Mouse (Mus musculus) MN1 (cell line): ENCODE data around the gene Ctnnd2.

Experiments
- DNase-seq: peaks from one replicate; pipeline ENCODE4 v3.0.0-alpha.2; 2016; ENCODE audit warnings: low spot score

Gene Ctnnd2

DNA sequence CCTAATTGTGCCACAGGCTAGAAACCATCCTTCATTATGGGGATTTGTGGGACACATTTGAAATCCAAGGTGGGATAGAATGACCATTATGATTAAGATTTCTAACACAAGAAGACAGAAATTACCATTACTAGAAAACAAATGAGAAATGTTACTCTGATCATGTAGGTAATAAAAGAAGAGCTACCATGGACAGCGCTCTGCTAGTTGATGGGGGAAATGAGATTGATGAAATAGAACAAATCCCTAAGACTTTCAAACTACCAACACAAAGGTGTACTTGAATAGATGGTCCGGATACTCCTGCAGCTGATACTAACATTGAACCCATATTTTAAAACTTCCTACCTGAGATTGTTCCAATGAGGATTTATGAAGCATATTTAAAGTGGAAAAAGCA, 68.5 kb downstream of the Ctnnd2 start:
- DNase-seq: no peak

DNA sequence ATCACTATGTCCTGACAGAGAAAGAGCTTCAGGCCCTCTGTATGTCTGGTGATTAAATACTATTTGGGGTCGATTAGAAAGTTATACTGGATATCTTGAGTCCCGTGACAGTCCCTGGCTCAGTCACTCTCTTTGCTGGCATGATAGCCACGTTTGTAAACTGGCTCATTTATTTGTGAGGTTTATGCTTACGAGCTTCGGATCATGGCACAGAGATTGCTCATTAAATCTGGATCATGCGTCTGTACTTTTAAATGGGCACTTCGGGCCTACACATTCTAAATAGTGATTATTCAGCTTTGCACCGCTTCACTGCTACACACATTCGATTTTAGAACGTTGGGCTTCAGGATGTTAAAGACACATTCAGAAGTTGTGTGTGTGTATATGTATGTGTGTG, 96.4 kb downstream of the Ctnnd2 start:
- DNase-seq: no peak

DNA sequence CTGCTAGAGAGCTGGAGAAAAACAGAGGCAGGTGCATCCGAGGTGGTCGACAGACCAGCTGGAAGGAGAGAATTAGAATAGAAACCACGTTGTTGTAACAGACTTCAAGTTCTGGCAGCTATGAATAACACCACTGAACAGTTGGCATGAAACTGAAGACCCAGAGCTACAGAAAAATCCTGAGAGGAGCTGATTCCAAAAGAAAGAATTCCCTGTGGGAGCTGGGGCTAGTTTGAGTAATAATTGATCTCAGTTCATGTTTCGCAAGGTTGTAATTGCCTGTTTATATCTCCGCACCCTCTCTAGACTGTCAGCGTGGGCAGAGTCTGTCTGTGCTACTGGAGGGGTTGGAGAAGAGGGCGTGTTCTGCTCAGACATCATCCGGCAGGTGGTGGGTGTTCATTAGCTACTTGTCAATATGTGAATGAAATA, 98.8 kb downstream of the Ctnnd2 start:
- no peak for DNase-seq

DNA sequence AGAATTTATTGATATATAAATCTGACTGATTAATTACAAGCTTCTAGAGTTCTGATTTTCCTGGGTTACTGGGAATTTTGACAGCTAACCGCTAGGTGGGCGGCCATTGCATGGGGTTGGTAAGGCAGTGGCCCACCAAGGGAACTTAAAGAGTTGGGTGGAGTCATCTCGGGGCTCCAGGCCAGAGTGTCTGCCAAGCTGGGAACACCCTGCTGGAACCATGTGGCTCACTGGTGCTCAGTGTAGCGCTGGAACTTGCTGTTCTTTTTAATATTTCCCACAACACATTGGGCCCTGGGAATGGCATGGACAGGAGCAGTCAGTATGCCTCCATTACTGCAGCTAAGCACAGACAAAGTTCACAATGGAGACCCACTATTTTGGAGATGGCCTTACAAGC, 99.9 kb downstream of the Ctnnd2 start:
- DNase-seq: no peak

DNA sequence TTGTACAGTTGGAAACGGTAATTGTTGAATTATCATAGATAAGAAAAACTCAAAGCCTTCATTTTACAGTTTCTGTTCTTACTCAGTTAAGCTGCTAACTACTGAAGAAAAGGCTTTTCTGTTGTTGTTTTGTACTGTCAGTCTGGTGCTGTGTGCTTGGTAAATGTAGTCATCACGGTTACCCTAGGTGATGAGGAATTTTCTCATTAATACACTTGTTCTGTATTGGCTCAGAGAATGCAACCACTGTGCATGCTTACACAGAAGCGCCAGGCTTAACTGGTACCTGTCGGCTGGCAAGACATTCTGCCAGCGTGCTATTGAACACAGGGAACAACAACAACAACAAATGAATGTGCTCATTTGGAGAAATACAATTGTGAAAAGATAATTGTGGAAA, 103.3 kb downstream of the Ctnnd2 start:
- DNase-seq: no peak

DNA sequence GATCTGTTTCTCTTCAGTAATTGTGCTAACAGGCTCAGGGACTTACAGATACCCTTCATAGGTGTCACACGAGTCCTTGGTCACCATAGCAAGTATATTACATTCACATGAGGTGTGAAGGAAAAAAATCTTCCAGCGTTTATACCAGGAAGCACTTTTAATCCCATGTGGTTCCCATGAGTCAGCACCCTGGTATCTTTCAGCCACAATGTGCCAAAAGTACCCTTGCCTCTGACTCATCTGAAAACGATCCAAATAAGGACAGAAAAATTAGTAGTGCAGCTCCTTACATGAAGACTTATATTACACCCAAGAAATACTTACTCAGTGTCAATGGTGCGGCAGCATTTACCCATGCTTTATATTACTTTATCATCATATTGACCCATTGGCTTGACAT, 104.3 kb downstream of the Ctnnd2 start:
- DNase-seq: no peak

DNA sequence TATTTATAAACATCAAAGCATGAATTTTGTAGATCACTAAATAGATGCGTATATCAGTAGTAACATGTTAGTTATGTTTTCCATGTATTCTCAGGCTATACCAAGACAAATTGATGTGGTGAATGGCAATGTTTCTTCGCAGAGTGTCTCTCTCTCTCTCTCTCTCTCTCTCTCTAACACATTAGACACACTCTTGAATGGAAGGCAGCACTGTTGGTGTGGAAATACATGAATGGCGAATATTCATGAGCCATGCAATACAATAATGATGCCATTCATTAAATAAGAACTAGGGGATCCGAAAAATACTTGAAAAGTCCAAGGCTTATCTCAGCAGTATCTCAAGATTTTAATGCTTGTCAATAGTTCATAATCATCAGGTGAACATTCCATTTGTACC, 106.2 kb downstream of the Ctnnd2 start:
- no peak for DNase-seq

DNA sequence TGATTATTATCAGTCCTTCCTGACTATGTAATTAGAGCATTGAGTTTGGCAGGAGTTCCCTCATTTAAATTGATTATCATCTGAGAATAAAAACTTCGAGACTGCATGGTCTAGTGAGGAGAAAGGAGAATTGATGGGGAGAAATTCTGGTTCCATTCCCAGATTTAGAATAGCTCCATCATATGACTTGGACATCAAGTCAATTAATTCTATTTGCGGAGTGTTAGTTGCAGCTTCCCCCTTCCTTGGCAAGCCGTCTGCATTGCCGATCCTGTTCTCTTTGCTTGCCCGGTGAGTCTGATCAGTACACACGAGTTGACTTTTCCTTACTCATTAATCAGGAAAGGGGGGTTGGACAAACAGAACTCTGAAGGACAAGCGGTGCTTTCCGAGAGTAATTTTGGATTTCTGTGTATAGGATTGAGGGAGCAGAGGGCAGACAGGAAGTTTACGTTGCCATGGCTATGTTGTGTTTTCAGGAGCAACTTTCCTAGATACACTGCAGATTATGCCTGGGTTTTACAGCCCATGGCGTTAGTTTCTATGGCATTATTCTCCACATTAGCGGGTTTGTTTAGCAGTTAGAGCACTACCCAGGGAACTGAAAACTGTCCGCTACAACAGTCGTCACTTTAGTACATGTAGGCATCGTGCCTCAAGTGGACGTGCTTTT, 113.3 kb downstream of the Ctnnd2 start:
- no peak for DNase-seq

DNA sequence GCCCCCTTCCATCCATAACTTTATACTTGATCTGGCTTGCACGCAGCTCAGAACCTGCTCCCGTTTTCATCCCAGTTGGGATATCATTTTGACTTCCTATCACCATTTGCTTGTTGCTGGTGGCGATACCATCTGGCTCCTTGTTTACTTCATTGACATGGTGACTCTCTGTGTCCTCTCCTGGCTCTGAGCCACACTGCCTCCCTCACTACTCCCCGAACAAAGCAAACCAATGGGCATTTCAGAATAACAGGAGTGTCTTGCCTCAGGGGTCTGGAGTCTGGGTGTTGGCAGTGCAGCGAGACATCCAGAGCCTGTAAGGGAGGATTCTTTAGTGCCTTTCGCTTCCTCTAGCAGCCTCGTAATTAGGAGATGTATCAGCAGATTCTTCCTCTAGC, 113.9 kb downstream of the Ctnnd2 start:
- no peak for DNase-seq

DNA sequence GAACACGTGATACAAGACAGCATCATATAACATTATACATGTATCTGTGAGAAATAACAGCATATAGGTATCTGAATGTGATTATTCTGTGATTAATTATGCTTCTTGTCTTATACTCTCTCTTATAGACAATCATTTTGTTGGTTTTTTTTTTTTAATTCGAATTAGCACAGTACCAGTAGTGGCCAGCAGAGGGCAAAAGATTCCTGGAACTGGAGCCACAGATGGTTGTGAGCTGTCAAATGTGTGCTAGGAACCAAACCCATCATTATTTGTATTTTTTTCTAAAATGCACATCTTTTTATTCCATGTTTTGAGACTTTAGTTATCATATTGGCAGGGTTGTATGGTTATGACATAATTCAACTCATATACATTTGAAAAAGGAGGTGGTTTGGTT, 130.4 kb downstream of the Ctnnd2 start:
- no peak for DNase-seq

DNA sequence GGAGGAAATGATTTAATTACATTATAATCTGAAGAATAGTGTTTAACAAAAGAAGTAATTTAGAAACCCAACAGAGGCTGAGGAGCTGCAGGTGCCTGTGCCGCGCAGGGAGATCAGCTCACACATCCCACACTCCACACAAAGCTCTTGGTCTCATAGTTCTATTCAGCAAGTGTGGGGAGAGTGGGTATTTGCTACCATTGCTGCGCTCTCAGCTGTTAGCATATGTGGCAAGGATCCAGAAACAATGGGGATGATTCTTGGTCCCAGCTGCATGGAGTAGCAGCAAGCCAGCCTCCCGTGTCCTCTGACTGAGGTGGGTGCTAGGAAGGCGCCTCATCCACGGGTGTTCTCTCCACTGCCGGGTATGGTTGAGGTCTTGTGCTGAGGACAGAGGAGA, 134.0 kb downstream of the Ctnnd2 start:
- DNase-seq: no peak

DNA sequence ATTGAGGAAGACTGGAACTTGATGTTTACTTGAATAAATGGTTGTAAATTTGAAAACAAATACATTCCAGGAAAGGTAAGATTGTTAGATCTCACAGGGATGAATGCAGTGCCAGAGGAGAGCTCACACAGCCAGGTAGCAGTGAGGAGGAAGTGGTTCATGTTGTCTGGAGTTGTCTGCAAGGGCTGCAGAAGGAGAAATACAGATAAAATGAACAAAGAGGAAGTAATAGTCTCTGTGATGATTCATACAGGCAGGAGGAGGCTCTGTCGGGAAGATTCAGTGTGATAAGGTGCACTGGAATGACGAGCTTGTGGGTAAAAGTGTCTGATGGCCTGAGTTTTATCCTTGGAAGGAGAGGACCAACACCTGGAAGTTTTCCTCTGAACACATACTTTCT, 150.2 kb downstream of the Ctnnd2 start:
- no peak for DNase-seq

DNA sequence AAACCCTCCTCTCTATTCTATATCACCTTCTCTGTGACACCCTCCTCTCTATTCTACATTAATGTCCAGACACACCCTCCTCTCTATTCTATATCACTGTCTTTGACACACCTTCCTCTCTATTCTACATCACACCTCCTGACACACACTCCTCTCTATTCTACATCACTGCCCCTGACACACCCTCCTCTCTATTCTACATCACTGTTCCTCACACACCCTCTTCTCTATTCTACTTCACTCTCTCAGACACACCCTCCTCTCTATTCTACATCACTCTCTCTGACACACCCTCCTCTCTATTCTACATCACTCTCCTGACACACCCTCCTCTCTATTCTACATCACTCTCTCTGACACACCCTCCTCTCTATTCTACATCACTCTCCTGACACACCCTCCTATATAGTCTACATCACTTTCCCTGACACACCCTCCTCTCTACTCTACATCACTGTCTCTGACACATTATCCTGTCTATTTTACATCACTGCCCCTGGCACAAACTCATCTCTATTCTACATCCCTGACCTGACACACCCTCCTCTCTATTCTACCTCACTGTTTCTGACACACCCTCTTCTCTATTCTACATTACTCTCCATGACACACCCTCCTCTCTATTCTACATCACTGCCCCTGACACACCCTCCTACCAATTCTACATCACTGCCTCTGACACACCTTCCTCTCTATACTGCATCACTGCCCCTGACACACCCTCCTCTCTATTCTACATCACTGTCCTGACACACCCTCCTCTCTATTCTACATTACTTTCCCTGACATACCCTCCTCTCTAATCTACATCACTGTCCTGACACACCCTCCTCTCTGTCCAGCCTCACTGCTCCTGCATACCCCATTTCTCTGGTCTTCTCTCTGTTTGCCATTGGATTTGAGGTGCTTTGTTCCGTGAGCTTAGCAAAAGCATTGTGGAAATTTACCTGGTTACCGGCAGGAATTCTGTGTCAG, 161.2 kb downstream of the Ctnnd2 start:
- no peak for DNase-seq

DNA sequence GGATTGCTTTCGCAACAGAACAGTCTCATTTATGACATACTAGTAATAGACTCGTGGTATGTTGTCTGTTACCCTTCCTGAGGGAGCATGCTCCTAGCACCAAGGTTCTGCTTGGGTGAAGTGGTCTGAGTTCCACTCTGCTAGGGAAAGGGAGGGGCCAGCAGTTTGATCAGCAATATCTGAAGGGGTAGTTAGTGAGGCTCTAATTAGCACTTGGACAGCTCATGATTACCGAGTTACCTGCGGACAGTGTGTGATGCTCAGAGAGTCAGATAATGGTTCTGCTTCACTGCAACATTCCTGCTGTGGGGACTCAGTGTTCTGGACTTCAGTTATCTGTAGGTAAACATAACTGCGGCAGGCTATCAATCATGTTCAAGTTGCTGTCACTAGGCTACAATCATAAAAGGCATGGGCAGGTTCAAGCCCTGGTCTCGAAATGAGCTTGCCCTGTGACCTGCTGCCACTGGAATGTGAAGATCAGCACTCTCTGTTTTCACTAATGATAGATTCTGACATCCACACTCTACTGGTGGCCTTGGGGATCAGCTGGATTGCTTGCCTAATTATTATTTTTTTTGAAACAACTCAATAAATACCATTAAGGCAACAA, 166.3 kb downstream of the Ctnnd2 start:
- no peak for DNase-seq

DNA sequence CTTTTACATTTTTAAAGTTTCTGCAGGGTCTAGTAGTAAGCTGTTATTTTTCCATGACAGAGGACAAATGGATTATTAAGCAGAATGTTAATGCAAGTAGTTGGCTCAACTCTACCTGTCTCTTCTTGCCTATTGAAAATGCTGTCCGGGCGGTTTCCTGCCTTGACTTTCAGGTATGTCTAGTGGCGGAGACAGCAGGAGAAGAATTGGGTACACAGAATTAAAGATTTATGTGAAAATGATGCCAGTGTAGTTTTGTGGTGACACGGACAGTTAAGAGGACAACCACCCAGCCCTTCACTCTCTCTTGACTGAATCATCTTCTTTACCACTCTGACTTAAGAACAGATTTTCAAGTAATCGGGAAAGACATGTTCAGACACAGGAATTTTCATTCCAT, 173.4 kb downstream of the Ctnnd2 start:
- DNase-seq: no peak

DNA sequence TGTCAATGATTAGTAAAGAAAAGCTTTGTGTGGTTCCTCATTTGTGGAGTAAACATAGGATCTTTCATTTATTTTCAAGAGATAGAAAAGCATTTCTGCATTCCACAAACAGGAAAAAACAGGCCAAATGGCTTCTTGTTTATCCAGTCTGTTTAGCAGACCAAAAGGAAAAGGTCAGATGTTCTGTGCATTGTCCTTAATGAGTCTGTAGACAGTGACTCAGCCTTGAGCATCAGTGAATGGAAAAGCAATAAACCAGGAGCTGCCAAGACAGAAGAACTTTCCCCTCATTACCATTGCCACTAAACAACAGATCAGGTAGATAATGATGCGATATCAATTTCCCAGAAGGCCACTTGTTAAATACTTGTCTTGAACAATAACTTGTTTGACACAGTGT, 192.1 kb downstream of the Ctnnd2 start:
- no peak for DNase-seq

DNA sequence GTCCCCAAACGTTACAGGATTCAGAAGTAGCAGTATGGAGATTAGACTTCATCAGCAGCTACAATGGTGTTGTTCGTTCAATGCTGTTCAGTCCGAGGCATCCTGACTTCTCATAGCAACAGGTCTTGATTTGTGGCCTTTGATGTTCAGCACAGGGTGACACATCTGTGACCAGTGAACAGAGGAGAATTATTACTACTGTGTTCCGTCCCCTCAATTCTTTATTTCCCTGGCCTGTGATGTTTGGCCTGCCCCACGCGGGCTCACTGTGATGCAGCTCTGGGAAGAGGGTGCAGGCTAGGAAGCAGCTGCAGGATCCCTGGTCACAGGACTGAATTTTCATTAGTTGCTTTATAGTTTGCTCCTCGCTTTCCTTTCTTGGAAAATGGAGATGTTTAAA, 197.6 kb downstream of the Ctnnd2 start:
- DNase-seq: no peak

DNA sequence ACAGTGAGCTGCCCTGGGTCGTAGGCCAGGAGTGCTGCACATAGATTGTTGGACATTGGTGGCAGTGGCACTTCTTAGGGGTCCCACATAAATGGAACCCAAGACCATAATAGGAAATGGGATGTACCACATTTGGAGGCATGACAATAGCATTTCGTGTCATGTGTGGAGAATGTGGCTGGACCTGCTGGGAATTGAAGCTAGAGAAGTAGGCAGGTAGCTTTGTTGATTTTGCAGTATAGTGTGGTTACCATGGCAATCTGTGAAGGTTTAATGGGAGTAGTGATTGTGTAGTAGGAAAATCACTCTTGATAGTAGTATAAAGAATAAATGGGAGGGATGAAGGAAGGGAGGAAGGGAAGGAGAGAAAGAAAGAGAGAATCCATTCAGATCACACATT, 198.8 kb downstream of the Ctnnd2 start:
- no peak for DNase-seq

DNA sequence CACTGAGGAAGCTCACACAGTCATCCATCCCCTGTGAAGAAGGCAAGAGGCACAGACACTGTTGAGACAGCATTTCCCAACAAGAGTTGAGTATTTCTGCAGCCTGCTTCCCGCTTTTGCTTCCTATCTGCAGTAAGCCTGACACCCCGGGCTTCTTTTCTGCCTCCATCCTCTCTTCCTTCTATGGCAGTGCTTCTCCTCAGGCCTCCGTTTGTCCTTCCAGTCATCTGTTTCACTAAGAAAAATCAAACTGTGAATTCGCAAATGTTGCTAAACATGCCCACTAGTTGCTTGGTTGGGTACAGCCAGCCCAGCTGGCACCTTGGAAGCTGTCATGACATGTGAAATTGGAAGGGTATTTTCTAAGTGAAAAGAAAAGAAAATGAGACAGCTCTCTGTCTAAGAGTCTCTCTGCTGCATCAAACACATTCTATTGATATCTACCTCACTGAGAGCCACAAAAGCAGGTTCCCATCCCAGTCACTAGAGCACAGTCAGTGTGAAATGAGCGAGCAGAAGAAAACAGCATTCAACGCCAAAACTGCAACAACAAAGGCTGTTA, 201.3 kb downstream of the Ctnnd2 start:
- DNase-seq: no peak

DNA sequence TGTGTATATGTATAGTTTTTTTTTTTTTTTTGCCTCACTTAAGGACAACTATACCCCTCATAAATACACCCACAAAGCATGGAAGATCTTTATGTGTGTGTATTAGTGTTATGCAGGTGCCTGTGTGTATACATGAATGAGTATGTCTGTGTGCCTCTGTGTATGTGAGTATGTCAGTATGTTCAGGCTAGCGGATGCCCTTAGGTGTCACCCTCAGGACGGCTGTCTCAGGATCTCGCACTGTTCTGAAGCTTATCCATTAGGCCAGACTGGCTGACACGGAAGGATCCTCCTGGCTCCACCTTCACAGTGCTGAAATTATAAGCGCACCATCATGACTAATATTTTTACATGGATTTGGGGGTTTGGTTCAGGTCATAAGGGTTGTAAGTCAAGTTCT, 202.5 kb downstream of the Ctnnd2 start:
- DNase-seq: no peak

DNA sequence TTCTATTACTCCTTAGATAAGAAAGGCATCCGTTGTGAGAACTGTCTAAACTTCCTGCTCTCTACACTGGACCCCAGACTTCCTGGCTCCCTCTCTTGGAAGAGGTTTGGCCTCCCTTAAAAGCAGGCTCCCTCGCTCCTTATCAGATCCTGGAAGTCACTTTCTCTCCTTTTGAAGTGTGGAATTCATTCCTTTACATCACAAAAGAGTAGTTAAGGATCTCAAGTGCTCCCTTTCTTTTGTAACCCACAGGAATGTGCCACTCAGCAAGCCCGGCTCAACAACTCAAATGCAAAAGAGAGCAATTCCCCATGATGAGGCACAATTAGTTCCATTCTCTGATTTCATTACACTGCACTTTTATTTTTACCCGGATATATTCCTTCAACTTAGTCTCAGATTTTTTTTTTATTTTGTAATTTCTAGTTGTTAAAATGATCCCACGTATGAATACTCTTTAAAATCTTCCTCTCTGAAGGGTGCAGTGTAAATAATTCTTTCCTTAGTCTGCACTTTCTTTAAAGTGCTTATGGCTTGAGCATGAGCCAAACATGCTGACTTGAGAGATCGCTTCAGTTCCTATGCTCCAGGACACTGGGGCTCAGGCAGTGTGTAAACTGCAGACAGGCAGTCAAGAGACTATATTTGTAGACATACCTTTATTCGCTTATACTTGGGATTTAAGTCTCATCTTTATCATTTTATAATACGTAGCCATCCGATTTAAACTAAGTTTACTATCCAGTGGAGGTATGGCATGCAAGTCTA, 210.9 kb downstream of the Ctnnd2 start:
- no peak for DNase-seq

DNA sequence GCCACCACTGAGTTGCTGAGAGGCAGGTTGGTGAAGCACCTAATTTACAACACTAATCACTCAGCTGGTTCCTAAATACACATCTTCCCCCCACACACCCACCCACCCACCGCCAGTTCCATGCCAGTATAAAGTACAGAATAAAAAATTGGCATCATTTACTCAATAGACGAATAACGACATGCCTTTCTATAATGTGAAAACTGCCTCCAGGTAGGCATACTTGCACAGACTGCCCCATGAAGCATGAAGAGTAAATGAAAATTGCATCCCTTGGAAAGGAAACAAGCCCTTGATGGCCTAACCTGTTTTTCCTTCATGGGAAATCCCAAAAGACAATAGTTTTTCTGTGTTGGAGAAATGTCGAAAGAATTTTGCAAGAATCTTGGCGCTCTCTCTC, 212.0 kb downstream of the Ctnnd2 start:
- no peak for DNase-seq
